ENCODE assay signal across 8 mouse cellular contexts in the genomic region with DNA sequence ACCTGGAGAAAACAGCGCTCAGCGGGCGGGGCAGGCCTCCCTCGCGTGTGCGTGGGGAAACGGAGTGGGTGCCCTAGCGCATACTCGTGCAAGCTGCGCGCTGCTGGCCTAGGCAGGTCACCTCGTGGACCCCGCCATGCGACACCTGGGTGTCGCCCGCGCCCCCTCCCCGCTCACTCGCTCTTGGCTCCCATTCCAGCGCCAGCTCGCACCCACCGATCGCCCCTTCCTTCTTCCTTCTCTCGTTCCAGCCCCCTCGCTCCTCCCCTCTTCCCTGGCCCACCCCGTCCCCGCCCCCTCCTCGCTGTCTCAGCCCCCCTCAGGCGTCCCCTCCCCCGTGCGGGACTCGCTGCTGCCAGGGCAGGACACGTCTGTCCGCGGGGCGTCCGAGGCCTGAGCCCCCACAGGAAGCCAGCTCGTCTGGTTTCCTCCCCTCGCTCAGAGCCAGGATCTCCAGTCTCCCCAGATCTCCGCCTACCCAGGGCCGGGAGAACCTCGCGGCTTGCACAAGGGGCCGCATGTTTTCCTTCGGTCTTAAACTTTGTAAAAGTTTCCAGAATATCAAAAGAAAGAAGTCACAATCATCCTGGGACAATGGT. TPM values are rescaled to one million over a fixed set of nuclear protein-coding genes. Genes with fewer than 3 reads are reported as not detected.
DNase-seq lines count a peak whose midpoint lies in the region; ATAC-seq and TF ChIP-seq lines count a peak whose summit lies in the region.

No protein-coding gene starts in this region.

- 0% methylated on average over 39 of the region's 45 CpGs for whole genome bisulfite sequencing in kidney, embryonic 16.5 days
- 1% methylated on average over 35 of the region's 45 CpGs for WGBS in stomach, embryonic 15.5 days

- TF ChIP-seq POLR2A in brain, embryonic 14.5 days (IDR thresholded peaks at IDR 0.05; ENCODE audit: borderline replicate concordance, extremely low read depth, insufficient read depth, insufficient read length, poor library complexity, severe bottlenecking) = no peak

- peak overlapping the region; percentile 87 for H3K4me2 ChIP-seq in kidney, embryonic 16.5 days (replicated peaks; ENCODE audit: low read depth, low read length)
- peak overlapping the region; percentile 90 for H3K4me2 ChIP-seq in stomach, embryonic 15.5 days

- H3K27me3 ChIP-seq in kidney, embryonic 16.5 days (ENCODE audit: insufficient read depth, low read length) = peaks cover 37% of the 10 kb centered on the region
- H3K27me3 ChIP-seq in stomach, embryonic 15.5 days (replicated peaks) = no peaks in the 10 kb centered on the region

- peak; percentile 41 to 60 for DNase-seq in adrenal gland, adult (ENCODE audit: inconsistent age in 2 of 2, low spot score in 1 of 2)
- no peak for DNase-seq in adrenal gland, postnatal 4 days (ENCODE audit: low spot score in 2 of 2)
- peak; percentile 71 for DNase-seq in brain, embryonic 14.5 days (ENCODE audit: low read depth)
- peak; percentile 46 to 49 for DNase-seq in heart, adult 9 months (ENCODE audit: low spot score in 2 of 2)
- DNase-seq in lung, postnatal 25 days (ENCODE audit: low spot score) = peak; percentile 28
- DNase-seq in left cerebral cortex, adult 18-20 months (ENCODE audit: low spot score in 2 of 2) = no peak

- TF ChIP-seq CTCF in brain, embryonic 14.5 days (IDR thresholded peaks at IDR 0.05; ENCODE audit: borderline replicate concordance, extremely low read depth, insufficient read depth, insufficient read length) = no peak

- no peaks in the 10 kb centered on the region for H3K9me3 ChIP-seq in kidney, embryonic 16.5 days (ENCODE audit: low read length)
- H3K9me3 ChIP-seq in stomach, embryonic 15.5 days = no peaks in the 10 kb centered on the region

- peak overlapping the region; percentile 66 for H3K27ac ChIP-seq in kidney, embryonic 16.5 days (ENCODE audit: low read length)
- H3K27ac ChIP-seq in stomach, embryonic 15.5 days = peak overlapping the region; percentile 87

- ATAC-seq in kidney, embryonic 16.5 days (ENCODE audit: low FRiP score, low TSS enrichment) = peak; percentile 84
- peak; percentile 66 for ATAC-seq in stomach, embryonic 15.5 days (ENCODE audit: insufficient read depth, low FRiP score, low read depth)

- H3K4me1 ChIP-seq in kidney, embryonic 16.5 days (ENCODE audit: insufficient read depth, low read length) = peaks cover 47% of the 10 kb centered on the region
- H3K4me1 ChIP-seq in stomach, embryonic 15.5 days = peaks cover 40% of the 10 kb centered on the region

- peak overlapping the region; percentile 62 for H3K9ac ChIP-seq in kidney, embryonic 16.5 days (replicated peaks; ENCODE audit: low read length)
- peak overlapping the region; percentile 78 for H3K9ac ChIP-seq in stomach, embryonic 15.5 days

- H3K4me3 ChIP-seq in kidney, embryonic 16.5 days (ENCODE audit: low read length) = peak overlapping the region; percentile 71
- peak overlapping the region; percentile 80 for H3K4me3 ChIP-seq in stomach, embryonic 15.5 days (replicated peaks)

- peaks cover 6% of the 10 kb centered on the region; the same call in 1 of the 2 replicates for H3K36me3 ChIP-seq in kidney, embryonic 16.5 days (ENCODE audit: insufficient read depth, low read length)
- H3K36me3 ChIP-seq in stomach, embryonic 15.5 days = no peaks in the 10 kb centered on the region

RNA-seq across cellular contexts. Expression of a gene that starts 1.4 kb away (rescaled TPM):
- total RNA-seq in adrenal gland, postnatal 4 days (2021) = 10 to 100 TPM; 10.3 to 12.9 TPM
- 35.8 and 37.8 TPM in 2 replicates for polyA plus RNA-seq in brain, embryonic 14.5 days (2012; rRNA removed)
- 13.9 and 14.0 TPM in 2 replicates for polyA plus RNA-seq in kidney, embryonic 16.5 days (2015; fragmentation: Nextera tagmentation; extraction: Ambion mirVana)
- 10.3 and 11.2 TPM in 2 replicates for polyA plus RNA-seq in stomach, embryonic 15.5 days (2015; fragmentation: Nextera tagmentation; extraction: Ambion mirVana)
- under 1 TPM in 1 of 2 experiments, not detected in 1; 0.88 TPM for total RNA-seq in left cerebral cortex, adult 18-20 months (2021)

Comparison
In these comparisons a context has a peak if more than half of its experiments do, and no peak if none do; other contexts are left out.
1. DNase-seq: peak in adrenal gland, adult (2 of 2), brain, embryonic 14.5 days (single experiment), heart, adult 9 months (2 of 2) and lung, postnatal 25 days (single experiment); none in adrenal gland, postnatal 4 days (0 of 2) and left cerebral cortex, adult 18-20 months (0 of 2).